Mouse (Mus musculus) ovary, postnatal 10 days (tissue): ENCODE data around the gene Lyg2.
A peak's percentile ranks its signal among the peaks of the same experiment; 100 is the strongest.

Experiments
- DNase-seq: peaks from one replicate; pipeline ENCODE4 v3.0.0; 2022; ENCODE audit warnings: low spot score

The Lyg2 gene

DNA sequence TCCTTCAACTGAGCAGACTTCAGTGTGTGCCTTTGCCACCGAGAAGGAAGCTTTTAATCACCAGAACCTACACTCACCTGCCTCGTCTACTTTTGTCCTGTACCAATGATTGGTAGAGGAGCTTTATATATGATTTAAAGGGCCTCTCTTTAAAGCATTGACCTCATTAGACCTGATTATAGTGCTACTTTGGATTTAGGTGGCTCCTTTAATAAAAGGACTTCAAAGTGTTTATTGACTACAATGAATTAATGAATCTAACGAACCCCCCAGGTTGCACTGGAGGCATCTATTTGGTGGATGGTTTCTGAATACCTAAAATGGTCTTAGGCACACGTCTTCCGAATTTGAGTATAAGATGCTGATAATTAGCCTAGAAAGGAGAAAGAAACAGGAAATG is at the start of gene Lyg2:
TSS of gene Lyg2 (minus strand) at position 101 of the 400 bp plus-strand sequence.
- no peak for DNase-seq

DNA sequence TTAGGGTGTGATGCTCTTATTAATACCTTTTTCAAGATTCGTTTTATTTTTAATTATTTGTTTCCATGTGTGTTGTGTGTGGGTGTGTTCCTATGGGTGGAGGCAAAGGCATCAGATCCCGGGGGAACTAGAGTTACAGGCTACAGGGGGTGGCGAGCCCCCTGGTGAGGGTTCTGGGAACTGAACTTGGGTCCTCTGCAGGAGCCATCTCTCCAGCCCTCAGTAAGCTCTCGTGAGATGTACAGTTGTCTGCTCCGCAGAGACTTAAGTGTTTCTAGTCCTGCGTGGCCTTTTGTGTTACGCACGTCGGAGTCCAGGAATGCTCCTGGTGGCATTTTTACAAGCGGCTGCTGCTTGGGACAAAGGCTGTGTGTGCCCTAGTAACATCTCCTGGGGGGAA is 49.3 kb upstream of the Lyg2 start:
- no peak for DNase-seq

DNA sequence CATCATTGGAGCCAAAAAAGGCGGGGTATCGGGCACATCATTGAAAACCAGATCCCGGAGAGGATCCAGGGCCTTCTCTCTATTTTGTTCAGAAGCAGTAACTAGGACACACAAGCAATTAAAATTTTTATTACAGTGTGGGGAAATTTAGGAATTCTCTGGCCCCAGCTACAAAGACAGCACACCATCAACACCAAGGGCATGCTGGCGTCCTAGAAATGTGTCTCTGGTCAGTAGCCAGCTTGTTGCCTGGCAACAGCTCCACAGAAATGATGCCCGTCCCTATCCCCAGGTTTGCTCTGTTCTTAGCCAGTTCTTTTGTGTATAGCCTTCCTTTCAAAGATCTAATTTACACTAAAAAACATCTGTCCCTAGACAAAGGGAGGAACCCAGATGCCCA is 43.2 kb upstream of the Lyg2 start:
- no peak for DNase-seq

DNA sequence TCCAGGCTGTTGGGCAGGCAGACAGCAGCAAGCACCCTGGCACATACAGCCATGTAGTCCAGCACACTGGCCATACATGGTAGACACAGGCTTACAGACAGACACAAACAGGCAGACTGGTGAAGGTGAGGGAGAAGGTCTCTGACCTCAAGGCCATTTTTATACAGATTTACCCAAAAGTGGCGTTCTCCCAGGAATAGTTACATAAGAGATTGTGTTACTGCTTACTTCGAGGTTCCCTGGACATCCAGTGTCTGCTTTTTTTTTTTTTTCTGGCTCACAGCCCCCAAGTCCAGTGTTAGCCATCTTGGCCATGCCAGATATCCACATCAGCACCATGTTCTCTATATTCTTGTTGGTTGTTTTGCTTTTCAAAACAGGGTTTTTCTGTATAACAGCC is 42.2 kb upstream of the Lyg2 start:
- no peak for DNase-seq

DNA sequence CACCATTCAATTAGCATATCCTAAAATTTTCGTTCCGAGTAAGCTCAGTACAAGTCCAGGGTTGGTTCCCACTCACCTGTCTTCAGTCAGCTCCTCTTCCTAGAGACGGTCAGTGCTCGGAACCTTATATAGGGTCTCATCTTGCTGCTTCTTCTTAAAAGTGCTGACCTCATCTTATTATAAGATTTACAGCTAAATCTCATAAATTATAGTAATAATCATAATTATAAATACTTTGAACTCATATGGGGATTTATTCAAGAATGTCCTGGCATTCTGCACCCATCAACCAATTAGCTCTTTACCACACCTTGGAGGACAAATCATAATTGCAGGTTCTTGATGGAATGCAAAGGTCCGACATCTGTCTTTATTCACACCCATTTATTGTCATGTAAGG is 41.4 kb upstream of the Lyg2 start, which contains the start of gene Lyg1:
TSS of gene Lyg1 (minus strand) at position 101 of the 400 bp plus-strand sequence.
- DNase-seq, result no peak

DNA sequence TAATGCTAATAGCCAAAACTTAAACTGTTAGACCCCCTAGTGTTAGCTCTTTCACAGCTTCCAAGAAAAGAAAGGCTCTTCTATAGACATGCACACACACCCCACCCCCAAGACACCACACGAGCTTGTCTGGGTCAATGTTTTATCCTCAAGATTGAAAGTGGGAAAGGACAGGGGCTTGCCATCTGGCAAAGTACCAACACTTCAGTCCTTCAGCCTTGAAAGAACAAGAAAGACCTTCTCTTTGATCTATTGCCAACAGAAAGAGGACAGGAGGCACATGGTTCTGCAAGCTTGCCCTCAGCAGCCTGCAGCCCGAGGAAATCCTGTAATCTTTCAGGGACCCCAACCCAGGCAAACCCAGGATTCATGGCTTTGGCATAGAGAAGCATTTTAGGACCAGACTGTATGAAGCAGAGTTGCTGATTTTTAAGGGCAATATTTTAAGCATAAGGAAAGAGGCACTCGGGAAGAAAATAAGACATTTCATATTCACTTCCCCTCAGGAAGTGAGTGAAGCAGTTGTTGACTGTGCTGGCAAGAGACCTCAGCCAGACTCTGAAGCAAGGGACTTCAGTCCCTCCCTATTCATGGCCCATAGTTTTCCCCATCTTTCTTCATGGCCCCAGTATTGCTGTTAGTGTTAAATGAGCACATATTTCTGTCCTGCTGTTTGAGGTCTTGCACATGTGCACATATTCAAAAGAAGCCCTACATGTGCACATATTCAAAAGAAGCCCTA is 40.6 kb upstream of the Lyg2 start:
- no peak for DNase-seq

DNA sequence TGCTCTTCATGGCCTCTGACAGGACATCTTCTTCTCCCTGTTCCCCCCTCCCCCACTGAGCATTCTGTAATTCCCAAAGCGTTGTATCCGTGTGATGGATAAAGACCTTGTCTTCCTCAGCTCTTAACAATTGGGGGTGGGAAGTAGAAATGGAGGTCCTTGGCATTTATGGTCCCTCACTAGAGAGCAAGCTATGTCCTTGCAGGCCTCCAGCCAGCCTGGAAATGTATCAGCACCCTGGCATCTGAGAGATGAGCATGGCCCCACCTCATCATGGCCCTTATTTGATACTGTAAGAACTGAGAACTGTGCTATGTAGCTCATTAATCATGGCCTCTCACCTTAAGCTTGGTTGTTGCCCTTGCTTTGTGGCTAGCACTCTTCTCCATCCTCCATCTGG is 39.0 kb upstream of the Lyg2 start:
- no peak for DNase-seq

DNA sequence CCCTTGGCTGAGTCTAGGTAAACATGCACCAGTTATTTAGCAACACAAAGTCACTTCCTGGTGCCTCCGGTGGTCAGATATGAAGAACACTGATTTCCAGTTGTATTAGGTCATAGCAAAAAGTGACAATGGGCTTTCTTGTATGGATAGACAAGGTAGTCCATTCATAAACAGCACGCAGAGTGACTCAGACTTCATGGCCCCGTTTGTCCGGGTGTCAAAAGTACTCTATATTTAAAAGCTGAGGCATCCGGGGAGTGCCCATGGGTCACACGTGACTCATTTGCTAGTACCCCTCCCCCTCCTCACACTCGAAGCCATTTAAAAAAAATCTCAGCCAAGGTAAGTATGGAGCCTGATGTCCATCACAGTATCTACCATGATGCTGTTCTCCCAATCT is 38.5 kb upstream of the Lyg2 start:
- DNase-seq, result no peak

DNA sequence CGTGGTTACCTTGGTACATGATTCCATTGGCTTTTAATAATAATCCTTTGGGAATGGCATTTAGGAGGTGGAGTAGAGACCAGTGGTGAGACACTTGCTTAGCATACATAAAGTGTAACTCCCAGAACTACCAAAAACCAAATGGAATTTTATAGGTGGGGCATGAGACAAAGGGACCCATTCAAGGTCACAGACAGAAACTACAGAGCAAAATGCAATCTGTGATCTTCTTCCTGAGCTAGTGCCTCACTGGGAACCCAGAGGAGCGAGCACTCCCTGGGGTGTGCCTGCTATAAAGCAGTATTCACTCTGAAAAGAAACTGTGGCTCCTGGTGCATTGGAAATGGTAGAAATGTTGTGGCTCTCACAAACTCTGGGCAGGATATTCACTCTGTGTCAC is 32.6 kb upstream of the Lyg2 start:
- DNase-seq, result no peak

DNA sequence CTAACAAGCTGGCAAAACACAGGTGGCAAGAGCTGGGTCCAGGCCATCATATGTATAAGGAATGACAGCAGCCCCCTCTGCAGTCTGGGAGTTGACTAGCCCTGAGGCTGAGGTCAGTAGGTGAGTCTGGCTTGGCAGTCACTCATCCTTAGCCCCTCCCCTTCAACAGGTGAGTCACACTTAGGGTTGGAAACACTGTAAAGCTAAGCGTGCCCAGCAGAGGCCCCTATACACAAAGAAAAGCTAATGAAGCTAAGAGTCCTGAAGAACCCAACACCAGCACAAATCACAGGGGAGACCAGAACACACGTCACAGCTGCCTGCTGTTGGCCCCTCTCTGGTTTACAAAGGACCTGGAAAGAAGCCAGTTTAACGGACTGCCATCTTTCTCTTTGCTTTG is 15.5 kb upstream of the Lyg2 start:
- DNase-seq, result no peak

DNA sequence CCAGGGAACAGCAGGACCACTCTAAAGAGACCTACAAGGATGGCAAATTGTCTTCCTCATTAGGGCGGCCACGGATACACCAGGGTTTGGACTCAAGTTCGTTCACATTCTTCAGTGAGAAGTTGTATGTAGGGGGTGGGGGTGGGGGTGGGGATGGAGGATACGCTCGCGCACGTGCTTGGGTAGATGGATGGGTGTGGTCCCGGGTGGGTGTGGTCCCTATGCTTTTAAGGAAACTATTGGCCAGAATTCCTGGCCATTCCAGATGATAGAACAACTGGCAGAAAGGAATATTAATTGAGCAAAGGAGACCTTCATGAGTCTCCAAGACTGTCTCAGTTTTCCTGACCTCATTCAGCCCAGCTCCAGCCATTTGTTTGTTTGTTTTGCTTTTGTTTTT is 9.7 kb upstream of the Lyg2 start:
- no peak for DNase-seq

DNA sequence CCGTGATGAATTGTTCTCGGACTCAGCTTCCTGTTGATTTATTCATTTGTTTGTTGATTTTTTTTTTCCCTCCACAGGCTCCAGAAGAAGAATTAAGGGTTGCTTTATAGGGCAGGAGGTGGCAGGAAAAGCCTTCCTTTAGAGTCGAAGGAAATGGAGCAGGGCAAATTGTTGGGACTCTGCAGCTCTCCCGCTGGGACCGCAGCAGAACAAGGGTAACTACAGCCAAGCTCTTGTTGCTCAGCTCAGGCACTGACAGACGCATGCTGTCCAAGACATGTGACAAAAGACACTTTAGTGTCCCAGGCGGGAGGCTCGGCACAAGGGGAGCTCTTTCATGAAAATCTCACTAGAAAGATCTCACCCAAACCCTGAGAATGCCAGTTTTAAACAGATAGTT is 6.2 kb upstream of the Lyg2 start:
- DNase-seq, result no peak

DNA sequence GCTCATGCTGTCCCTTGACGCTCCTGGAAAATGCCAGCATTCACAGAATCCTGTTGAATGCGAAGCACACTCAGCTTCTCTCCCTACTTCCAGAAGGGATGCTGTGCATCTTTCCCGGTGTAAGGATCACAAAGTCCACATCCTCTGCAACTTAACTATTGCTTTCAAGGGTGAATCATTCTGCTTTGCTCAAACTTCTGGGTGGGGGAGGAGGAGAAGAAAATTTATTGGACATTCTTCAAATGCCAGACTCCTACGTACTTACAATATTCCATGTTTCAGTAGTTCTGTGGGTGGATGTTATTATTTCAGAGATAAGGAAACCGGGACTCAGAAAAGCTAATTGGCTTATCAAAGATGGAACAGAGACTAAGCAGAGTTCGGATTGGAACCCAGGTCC is 1.8 kb upstream of the Lyg2 start:
- DNase-seq, result no peak

DNA sequence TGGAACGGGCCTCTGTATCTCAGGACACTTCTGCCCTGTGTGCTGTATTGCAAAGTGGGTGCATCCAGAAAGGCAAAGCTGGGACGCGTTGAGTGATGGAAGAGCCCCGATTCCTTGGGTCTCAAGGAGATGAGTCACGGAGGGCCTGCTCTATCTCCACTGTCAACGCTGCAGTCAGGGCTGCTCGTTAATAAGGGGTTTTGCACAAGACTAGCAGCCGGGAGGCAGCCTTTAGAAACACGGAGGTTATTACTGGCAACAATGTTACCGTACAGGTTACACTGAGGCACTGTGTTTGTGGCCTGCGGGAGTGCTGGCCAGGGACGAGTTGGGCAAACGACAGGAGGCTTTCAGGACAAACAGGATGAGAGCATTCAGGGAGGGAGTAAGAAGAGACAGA is 1.4 kb upstream of the Lyg2 start:
- DNase-seq, result no peak

DNA sequence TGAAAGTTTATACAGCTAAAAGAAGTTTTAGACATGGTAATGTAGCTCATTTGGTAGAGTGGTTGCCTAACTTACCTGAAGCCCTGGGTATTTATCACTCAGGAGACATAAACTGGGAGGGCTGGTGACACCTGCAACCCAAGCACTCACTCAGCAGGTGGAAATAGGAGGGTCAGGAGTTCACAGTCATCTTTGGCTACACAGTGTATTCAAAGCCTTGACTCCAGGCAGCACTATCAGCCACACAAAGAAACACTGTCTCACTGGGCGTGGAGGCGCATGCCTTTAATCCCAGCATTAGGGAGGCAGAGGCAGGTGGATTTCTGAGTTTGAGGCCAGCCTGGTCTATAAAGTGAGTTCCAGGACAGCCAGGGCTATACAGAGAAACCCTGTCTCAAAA is 3.5 kb downstream of the Lyg2 start:
- DNase-seq, result no peak

DNA sequence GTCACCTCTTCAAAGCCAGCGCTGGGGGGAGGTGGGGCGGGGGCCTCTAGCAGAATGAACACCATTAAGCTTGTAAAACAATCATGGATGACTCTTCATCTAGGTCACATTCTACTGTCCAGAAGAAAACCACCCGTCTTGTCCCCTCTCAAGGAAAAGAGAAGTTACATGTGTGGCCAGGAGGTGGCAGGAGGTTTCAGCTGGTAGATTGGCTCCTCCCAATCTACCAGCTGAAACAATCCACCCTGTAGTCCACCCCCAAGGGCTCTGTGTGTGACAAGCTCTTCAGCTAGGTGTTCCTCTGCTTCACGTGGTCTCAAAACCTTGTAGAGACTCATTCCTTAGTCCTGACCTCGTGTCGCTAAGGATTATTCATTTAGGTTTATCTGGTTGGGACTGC is 13.1 kb downstream of the Lyg2 start:
- no peak for DNase-seq

DNA sequence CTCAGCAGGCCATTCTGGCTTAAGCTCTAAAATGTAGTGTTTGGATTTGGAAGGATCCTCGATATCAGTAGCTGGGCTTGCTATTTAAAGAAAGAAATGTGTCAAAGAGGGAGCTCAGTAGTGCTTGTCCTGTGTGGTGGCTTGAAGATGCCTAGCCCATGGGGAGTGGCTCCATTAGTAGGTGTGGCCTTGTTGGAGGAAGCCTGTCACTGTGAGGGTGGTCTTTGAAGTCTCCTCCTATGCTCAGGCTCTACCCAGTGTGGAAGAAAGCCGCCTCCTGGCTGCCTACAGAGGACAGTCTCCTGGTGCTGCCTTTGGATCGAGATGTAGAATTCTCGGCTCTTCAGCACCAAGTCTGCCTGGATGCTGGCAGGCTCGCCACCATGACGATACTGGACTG is 16.0 kb downstream of the Lyg2 start:
- no peak for DNase-seq

DNA sequence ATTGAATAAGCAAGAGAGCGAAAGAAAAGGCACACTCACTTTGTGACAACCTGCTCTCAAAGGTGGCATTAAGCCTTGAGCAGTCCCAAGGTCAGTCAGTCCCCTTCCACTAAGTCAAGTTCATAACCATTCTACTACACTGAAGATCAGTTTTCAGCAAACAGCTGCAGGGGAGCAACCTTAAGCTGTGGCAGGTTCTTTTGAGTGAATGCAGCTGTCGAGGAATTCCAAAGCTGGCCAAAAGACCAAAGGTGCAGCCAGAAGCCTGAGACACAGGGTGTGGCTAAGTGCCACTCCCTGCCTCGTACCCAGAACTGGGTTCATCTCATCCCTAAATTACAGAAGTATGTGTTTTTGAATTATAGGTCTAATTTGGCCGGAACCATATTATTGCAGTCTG is 16.5 kb downstream of the Lyg2 start:
- no peak for DNase-seq

DNA sequence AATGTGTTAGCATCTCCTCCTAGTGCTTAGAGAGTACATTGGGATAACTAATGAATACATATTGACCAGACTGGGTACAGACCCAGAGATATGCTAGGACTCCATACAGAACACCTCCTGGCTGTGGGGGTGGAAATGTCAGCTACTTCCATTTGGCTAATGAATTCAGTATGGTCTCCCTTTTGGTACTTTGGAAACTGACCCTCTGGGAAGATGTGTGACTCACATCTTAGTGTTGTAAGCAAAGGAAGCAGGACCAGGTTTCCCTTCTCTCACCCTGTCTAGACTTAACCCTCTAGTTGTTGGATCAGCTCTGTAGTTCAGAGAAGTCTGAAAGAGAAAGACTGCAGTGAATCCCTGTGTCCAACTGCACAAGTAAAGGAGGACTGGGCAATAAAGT is 21.7 kb downstream of the Lyg2 start:
- DNase-seq, result no peak

DNA sequence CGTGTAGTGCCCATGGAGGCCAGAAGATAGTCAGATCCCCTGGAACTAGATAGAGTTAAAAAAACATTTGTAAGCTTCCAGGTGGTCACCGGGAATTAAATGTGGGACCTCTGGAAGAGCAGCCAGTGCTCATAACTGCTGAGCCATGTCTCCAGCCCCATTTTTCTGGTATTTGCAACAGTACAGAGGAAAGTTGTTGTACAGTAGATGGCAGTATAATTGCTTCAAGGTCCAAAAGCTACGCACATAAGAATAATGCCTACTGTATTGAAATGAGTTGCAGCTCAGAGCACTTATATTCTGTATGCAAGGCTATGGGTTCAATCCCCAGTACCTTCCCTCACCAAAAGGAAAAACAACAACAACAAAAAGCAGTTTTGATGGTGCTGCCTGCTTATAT is 24.9 kb downstream of the Lyg2 start:
- DNase-seq, result no peak

DNA sequence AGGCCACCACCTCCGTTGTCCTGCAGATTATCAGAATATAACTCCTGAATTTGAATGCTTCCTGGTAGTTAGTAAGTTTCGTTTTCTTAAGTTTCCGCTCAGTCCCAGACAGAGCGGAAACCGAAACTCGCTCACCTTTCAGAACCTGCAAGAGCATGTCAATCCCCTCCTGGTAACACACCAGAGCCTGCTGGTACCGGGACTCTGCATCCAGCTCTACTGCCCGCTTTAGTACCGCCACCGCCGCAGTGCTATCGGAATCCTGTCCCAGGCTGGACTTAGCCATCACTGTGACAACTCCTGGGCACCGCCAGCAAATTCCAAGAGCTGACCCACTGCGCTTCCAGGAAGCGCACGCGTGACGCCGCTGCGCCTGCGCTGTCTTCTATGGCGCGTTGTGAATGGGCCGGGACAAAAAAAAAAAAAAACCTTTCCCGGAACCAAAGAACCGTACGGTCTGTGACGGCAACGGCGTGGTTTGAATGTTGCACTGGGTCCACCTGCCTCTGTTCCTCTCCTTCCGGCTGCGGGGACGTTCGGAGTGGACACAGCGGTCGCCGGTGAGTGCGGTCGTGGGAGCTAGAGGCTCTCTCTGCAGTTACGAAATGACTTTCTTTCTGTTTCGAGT is 26.2 kb downstream of the Lyg2 start, which contains the start of the genes Mitd1 and Mrpl30:
TSS of gene Mitd1 (minus strand) at position 387 of the 628 bp plus-strand sequence.
TSS of gene Mrpl30 (plus strand) at position 453 of the 628 bp plus-strand sequence.
- DNase-seq, result peak; percentile 75

DNA sequence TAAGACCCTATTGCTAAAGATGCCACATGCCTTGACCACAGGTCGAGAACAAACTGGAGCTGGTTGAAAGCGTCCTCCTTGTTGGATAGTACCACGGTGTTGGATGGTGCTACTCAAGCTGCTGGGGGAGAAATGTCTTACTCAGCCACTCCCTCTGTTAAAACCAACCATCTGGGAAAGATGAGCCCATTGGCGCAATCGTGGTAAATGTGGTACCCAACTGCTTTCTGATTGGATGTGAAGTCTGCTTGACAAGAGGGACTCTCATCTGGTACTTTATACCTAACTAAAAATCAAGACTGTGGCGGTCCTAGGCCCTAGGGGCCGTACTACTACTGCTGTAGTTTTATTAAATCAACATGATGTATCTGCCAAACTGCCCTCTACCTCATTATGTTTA is 27.1 kb downstream of the Lyg2 start:
- no peak for DNase-seq

DNA sequence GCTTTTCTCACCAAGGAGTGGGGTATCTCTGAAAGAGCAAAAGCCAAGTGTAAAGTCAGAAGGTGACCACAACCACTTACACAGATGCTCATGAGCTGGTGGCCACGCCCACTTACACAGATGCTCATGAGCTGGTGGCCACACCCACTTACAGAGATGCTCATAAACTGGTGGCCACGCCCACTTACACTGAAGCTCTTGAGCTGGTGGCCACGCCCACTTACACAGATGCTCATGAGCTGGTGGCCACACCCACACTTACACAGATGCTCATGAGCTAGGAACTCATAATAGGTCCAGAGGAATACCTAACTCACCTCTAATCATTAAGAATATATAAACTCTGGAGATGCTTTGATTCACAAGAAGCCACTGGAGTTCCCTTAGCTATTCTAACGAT is 31.8 kb downstream of the Lyg2 start:
- no peak for DNase-seq

DNA sequence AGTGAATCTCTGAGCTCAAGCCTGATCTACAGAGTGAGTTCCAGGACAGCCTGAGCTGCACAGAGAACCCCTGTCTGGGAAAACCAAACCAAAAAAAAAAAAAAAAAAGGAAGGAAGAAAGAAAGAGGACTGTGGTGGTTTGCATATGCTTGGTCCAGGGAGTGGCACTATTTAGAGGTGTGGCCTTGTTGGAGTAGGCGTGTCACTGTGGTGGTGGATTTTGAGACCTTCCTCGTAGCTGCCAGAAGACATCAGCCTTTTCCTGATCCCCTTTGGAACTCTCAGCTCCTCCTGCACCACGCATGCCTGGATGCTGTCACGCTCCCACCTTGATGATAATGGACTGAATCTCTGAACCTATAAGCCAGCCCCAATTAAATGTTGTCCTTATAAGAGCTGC is 32.9 kb downstream of the Lyg2 start:
- DNase-seq, result no peak
